Mouse (Mus musculus) embryo, embryonic 11 days (tissue): Measurements from ENCODE around the gene Rasl10a.

Experiments used
- DNase-seq: peaks from one replicate; pipeline ENCODE4 v3.0.0-alpha.2; 2015

Gene Rasl10a

DNA sequence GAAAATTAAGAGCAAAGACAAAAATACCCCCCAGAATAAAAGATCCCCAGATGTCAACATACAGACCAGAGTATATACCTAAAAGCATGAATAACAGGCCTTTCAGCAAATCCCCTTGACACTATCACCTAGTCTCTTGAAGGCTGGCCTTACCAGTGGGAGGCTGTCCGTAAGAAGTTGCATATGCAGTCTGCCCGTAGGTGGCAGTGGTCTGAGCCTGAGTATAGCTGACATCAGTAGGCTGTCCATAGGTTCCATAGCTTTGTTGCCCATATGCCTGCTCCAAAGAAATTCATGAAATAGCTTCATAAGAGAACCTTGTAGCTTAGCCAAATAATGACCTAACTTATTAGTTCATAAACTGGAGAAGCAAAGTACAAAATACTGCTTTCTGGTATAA is 33.8 kb downstream of the Rasl10a start:
- DNase-seq: peak; percentile 36

- no peak for DNase-seq
These were observed 37.9 kb downstream of the Rasl10a start for GRCm38 (mm10) chr11:5095877-5096276.

DNA sequence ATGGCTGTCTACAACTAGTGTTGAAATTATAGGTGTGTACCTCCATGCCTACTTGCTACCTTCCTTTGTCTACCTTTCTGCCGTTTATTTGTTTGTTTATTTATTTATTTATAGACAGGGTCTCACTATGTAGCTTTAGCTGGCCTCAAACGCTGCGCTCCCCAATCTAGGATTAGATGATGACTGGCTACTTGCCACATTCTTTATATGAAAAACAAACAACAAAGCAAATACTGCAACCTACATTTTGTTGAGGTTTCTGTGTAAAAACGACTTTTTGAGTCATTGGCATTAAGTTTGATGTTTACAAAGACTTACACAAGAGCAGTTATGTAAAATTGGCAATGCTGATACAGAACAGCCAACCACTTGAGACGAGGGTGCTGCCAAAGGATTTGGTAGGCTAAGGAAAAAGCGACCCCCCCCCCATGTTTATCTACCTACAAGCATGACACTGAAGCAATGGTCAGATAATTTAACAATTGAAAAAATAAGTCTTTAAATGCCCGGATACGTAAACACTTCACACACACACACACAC is 38.6 kb downstream of the Rasl10a start:
- no peak for DNase-seq

GRCm38 (mm10) chr11:5098035-5098735 is 40.3 kb downstream of the Rasl10a start:
- DNase-seq: peak; percentile 41

- peak; percentile 96 for DNase-seq
These were observed 41.0 kb downstream of the Rasl10a start, which contains the start of the genes Rhbdd3 and Ewsr1 for GRCm38 (mm10) chr11:5098736-5099542. Rhbdd3 (plus strand) TSS chr11:5098926. Ewsr1 (minus strand) TSS chr11:5099266.

DNA sequence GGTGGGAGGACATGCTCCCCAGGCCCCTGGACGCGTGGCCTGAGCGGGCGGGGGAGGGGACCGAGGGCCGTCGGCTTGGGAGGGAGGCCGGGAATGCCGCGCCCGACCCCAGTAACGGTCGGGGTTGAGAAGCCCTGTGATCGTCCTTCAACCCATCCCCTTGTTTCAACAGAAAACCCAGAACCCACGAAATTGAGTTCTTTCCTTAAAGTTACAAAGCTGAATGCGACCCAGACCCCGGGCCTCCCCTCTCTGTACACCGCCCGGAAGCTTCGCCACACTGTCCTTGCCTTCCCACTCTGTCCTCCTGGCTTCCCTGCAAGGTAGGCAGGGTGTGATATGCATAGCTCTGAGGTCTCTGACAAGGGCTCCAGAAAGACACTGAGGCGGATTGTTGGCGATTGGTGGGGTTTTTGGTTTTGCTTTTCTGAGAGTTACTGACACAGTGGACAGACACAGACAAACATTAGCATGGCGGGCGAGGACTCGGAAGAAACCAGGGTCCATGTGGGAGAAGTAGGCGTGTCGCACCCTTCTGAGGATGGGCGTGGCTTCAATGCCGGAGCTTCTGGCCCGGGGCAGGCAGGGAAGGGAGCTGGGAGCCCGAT is 41.8 kb downstream of the Rasl10a start:
- peak; percentile 92 for DNase-seq

DNA sequence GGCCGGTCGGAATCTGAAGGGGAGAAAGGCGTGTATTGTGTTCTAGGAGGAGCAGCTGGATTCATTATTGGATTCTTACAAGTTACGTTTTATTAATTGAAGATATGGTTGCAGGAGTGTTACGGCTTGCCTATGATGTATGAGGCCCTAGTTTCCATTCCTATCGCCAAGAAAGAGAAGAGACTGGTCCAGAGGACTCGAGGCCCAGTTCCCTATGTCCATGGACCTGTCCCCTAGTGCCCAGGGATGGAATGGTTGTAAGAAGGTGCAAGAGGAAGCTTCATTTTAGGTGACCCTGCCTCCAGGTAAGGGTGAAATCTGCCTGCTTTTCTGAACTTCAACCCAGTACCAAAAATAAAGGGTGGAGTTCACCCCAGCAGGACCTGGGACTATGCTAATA is 42.4 kb downstream of the Rasl10a start:
- peak; percentile 25 for DNase-seq

DNA sequence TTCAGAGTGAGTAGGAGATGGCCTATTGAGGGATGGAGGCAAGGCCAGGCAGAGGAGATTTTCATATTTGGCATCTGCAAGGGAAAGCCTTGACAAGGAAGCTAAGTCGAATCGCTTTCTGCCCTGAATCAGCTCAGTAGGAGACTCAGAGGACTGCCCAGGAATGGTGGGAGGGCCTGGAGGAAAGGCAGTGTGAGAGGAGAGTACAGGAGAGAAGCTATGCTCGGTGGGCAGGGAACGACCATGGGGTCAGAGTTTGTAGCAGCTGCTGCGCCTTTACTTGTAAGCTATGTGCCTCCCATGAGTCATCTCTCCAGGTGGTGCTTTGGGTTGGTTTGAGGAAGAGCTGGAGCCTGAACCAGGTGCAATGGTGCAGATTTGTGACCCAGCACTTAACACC is 42.9 kb downstream of the Rasl10a start:
- no peak for DNase-seq

DNA sequence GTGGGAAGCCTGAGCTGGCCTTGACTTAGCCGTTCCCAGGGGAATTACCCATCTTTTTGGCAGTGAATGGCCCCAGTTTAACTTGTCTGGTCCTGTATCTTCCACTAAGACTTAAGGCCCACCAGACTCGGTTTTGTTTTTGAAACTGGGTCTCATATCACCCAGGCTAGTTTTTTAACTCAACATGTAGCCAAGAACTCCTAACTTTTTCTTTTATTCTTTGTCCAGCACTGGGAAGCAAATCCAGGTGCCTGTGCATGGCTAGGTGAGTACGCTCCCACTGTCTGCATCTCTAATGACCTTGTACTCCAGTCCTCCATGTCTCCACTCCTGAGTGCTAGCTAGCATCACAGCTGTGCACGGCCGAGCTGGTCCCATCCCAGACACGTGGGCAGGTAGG is 43.7 kb downstream of the Rasl10a start:
- DNase-seq: no peak

DNA sequence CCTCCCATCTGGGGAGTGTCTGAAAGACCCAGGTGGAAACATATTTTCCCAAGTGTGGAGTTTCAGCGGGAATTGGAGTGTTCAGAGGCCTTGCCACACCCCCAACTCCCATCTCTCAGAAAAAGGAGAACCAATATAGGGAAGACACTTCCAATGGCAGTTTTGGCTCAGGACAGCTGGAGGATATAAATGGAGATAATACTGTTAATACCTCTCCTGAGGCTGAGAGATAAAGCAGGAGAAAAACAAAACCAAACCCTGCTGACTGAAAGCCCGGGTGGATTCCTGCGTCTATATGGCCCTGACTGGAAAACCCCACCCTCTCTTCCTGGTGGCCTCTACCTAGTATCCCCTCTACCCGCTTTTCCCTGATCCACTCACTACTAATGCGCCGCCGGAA is 44.5 kb downstream of the Rasl10a start:
- no peak for DNase-seq

DNA sequence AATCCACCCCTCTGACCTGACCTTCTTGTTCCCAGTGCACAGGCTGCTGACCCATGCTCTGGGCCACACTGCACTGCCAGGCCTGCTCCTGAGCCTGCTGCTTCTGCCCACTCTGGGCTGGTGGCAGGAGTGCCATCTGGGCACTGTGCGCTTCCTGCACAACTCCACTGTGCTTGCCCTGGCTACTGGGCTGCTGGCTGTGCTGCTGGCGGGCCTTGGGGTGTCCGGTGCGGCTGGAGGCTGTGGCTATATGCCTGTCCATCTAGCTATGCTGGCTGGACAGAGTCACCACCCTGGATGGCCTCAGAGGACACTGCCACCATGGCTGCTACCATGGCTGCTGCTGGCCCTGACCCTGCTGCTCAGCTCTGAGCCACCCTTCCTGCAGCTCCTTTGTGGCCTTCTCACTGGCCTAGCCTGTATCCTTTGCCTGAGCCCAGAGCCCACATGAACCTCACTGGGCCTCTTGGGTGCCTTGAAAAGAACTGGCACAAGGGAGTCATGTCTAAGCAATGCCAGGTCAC is 46.1 kb downstream of the Rasl10a start:
- no peak for DNase-seq

- DNase-seq: no peak
These were observed 51.5 kb downstream of the Rasl10a start for GRCm38 (mm10) chr11:5109441-5109840.
